Mouse (Mus musculus) midbrain, embryonic 14.5 days (tissue): ENCODE measurements around the gene Clcnkb. TPM values are rescaled to one million over a fixed set of nuclear protein-coding genes. Genes with fewer than 3 reads are reported as not detected.

Experiments used
- ATAC-seq: fragments of 200-750 bp; cut with Nextera tagmentation; 2 replicates; pipeline ENCODE4 v1.8.0; 2017; ENCODE audit warnings: moderate number of reproducible peaks, moderate library complexity; ENCODE audit not compliant: low FRiP score, low TSS enrichment
- DNase-seq: peaks from one replicate; pipeline ENCODE4 v3.0.0-alpha.2; 2015
- H3K27ac ChIP-seq: fragments of 300-500 bp; sonication (generic); replicated peaks from 2 replicates; pipeline ENCODE4 v1.5.1; 2014; ENCODE audit warnings: mild to moderate bottlenecking, low read depth, low read length, moderate library complexity
- H3K27me3 ChIP-seq: fragments of 300-500 bp; sonication (generic); 2 replicates; pipeline ENCODE4 v1.6.1; 2014; ENCODE audit warnings: low read length, control low read depth, mixed read lengths; ENCODE audit not compliant: control insufficient read depth, insufficient read depth
- H3K36me3 ChIP-seq: fragments of 300-500 bp; sonication (generic); 2 replicates; pipeline ENCODE4 v1.6.1; 2014; ENCODE audit warnings: low read length, control low read depth; ENCODE audit not compliant: control insufficient read depth, insufficient read depth
- H3K4me1 ChIP-seq: fragments of 300-500 bp; sonication (generic); 2 replicates; pipeline ENCODE4 v1.6.1; 2014; ENCODE audit warnings: mild to moderate bottlenecking, antibody characterized with exemption, low read length, control low read depth; ENCODE audit not compliant: control insufficient read depth, insufficient read depth
- H3K4me2 ChIP-seq: fragments of 300-500 bp; sonication (generic); 2 replicates; pipeline ENCODE4 v1.6.1; 2014; ENCODE audit warnings: mild to moderate bottlenecking, low read length, moderate library complexity
- H3K4me3 ChIP-seq: fragments of 300-500 bp; sonication (generic); replicated peaks from 2 replicates; pipeline ENCODE4 v1.5.1; 2014; ENCODE audit warnings: low read depth, low read length
- H3K9ac ChIP-seq: fragments of 300-500 bp; sonication (generic); replicated peaks from 2 replicates; pipeline ENCODE4 v1.6.1; 2014; ENCODE audit warnings: mild to moderate bottlenecking, low read length, moderate library complexity
- H3K9me3 ChIP-seq: fragments of 300-500 bp; sonication (generic); 2 replicates; pipeline ENCODE4 v1.6.1; 2016; ENCODE audit warnings: low read length, control low read depth, mixed read lengths; ENCODE audit not compliant: control insufficient read depth
- WGBS: fragments of 180-500 bp; shearing (Covaris S2); extraction: QIAGEN DNeasy Blood & Tissue Kit; methylation state at CpG from one replicate; pipeline ENCODE4 v1.1.7; 2014; 5-methylcytosine and 5-hydroxymethylcytosine counted together
- polyA plus RNA-seq: library from polyadenylated mRNA; unstranded; fragments of >200 nt; fragmentation: Nextera tagmentation; extraction: Ambion mirVana; gene quantifications from 2 replicates; pipeline ENCODE4 v1.2.1, GENCODE M21; 2014

Clcnkb gene
- polyA plus RNA-seq, 1 experiment from 2014 or later = not detected

DNA sequence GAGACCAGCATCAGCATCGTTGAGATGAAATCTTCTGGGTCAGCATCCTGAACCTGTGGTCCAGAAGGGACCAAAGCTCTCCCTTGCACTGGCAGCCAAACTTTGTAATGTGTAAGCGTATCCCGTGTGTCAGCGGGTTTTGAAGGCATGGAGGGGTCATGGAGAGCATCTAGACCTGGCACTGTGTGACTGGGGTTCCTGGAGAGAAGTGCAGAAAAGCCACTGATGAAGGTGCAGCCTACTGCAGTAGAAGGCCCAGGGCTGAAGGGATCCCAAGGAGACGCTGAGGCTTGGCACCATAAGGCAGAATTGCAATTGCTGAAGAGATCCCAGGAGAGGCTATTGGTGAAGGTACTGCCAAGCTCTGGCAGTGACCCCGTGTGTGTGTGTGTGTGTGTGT is 13.6 kb upstream of the Clcnkb start:
- Histone ChIP-seq H3K27ac (no peak overlapping the region), H3K4me1 (0 out of 2 replicates have a peak, but pooled peaks cover 6% of the 10 kb centered on the region), H3K27me3 (0 out of 2 replicates have a peak, but pooled peaks cover 4% of the 10 kb centered on the region), H3K4me3 (no peak overlapping the region), H3K9ac (no peak overlapping the region), H3K9me3 (no peaks in the 10 kb centered on the region), H3K36me3 (no peaks in the 10 kb centered on the region), H3K4me2 (no peak overlapping the region)
- 86% methylated on average over 6 of the region's 6 CpGs for WGBS
- ATAC-seq (no peak), DNase-seq (no peak)

DNA sequence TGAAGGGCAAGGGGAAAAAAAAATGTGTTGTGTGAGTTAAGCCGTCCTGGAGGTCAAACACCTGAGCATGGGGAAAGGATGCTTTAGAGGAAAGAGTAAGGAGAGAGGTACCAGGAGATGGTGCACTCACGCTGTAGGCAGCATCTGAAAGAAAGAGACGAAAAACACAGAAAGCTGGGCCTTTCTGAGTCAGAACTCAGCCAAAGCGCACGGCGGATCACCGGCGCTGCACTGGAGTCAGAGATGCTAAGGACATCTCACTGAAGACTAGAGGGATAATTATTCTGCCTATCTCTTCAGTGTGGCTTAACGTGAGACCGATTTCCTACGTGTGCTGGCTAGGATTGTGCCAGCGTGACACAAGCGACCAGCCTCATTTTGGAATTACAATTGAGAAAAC is 12.1 kb upstream of the Clcnkb start:
- Histone ChIP-seq H3K27me3 (0 out of 2 replicates have a peak, but pooled peaks cover 4% of the 10 kb centered on the region), H3K36me3 (no peaks in the 10 kb centered on the region), H3K27ac (no peak overlapping the region), H3K4me1 (0 out of 2 replicates have a peak, but pooled peaks cover 6% of the 10 kb centered on the region), H3K9ac (no peak overlapping the region), H3K9me3 (no peaks in the 10 kb centered on the region), H3K4me2 (no peak overlapping the region), H3K4me3 (no peak overlapping the region)
- DNase-seq (no peak), ATAC-seq (no peak)
- 84% methylated on average over 13 of the region's 13 CpGs for WGBS

DNA sequence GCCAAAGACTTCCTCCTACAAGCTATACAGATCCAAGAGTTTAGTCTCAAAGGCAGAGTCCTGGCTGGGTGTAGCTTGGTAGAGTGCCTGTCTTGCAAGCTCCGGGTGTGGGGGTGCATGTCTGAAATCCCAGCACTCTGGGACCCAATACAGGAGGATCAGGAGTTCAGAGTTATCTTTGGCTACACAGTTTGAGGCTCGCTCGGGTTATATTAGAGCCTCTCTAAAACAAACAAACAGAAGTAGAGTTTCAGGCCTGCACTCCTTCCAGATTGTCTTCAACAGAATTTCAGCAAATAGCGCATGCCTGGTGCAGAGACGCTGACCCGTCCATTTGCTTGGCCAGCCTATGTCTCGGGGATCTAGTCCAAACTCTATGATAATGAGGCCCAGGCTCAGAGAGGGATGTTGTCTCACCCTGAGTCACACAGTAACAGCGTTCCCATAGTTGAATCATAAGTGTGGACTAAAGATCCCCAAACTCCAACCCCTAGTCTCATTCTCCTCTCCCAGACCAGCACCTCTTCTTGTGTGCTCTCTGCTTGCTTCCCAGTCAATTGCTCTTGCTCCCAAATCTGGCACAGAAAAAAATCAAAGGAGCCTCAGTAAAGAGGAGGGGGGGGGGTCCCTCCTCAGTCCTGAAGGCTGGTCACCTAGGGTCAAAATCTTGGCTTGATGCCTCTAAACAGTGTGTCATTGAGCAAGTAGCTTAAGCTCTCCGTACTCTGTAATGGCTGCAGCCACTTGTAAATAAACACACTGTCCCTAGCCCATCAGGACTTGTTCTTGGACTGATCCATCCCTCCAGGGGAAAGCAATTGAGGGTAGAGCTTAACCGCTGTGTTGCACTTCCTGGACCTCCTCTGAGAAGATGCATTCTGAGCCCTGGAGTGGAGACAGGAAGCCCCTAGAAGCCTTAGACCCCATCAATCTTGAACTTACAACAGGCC is 11.3 kb upstream of the Clcnkb start:
- ATAC-seq = no peak
- no peak for DNase-seq
- Histone ChIP-seq H3K36me3 (no peaks in the 10 kb centered on the region), H3K4me1 (0 out of 2 replicates have a peak, but pooled peaks cover 6% of the 10 kb centered on the region), H3K9ac (no peak overlapping the region), H3K4me3 (no peak overlapping the region), H3K27ac (no peak overlapping the region), H3K4me2 (no peak overlapping the region), H3K9me3 (no peaks in the 10 kb centered on the region), H3K27me3 (0 out of 2 replicates have a peak, but pooled peaks cover 4% of the 10 kb centered on the region)
- WGBS = 86% methylated on average over 10 of the region's 10 CpGs

DNA sequence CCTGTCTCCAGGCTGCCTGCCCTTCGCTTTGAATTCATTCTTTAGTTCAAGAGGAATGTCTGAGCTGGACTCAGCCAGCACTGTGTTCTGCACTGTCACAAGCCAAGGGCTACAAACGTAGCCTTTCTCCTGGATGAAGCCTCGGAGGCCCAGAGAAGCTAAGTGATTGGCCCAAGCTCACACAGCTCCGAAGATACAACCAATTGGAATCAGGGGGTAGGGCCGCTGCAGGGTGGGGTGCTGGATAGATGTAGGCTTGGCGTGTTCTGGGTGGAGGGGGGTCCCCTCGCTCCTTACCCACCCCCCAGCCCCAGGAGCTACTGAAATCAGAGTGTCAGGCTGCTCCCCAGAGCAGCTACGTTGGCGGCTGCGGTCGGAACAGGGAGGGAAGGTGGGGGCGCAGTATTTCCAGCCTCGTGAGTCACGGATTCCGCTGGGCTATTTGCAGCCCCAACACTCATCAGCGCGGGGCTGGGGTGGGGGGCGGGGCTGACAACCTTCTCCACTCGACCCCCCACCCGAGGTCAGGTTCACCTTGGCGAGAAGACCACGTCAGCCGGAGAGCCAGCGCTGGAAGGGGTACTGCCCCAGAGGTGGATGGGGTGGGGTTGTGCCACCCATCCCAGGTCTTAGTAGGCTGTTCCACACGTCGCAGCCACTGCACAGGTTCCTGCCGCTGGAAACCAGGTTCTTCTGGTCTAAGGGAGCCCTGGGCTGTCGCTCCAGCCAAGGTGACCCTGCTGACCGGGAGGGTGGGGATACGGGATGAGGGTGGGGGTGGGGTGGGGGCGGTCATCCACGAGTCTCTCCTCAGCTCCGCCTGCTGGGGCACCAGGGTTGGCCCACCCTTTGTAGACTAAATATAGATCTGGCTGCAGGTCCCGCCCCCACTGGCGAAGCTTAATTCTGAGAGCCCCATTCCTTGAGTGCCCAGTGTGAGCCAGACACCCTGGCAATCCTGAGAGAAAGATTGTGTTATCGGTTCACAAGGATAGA is 10.0 kb upstream of the Clcnkb start:
- Histone ChIP-seq H3K36me3 (no peaks in the 10 kb centered on the region), H3K4me1 (0 out of 2 replicates have a peak, but pooled peaks cover 6% of the 10 kb centered on the region), H3K9ac (peak overlapping the region; percentile 61), H3K27me3 (0 out of 2 replicates have a peak, but pooled peaks cover 4% of the 10 kb centered on the region), H3K4me3 (peak overlapping the region; percentile 40), H3K27ac (no peak overlapping the region), H3K9me3 (no peaks in the 10 kb centered on the region), H3K4me2 (peak overlapping the region; percentile 66)
- peak; percentile 81 for ATAC-seq
- DNase-seq = peak; percentile 77
- WGBS = 6% methylated on average over 36 of the region's 36 CpGs

DNA sequence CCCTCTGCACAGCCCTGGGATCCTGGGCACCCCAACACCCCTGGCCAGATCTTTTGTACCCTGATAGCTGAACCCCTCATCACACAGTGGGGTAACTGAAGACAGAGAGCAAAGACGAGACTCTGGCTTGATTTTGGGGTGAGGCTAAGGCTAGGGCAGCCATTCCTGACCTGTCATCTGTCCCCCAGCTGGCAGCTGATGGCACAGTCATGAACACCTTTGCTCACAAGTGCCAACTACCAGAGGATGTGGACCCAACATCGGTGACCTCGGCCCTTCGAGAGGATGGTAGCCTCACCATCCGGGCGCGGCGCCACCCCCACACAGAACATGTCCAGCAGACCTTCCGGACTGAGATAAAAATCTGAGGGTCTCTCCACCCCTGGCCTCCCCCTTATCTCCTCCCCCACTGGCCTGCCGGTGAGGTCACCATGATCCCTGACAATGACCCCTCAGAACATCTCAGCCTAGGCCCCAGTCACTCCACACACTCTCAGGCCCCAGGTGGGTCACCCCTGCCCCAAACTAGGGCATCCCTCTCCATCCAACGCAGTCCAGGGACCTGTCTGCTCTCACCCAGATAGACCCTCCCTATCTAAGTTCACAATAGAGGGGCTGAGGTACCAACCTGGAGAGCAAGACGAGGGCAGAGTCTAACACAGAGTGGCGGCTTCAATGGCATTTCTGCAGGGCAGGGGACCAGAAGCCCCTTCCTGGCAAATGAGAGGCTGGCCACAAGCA is 8.0 kb upstream of the Clcnkb start:
- H3K4me1 ChIP-seq = 0 out of 2 replicates have a peak, but pooled peaks cover 6% of the 10 kb centered on the region
- WGBS = 87% methylated on average over 13 of the region's 13 CpGs
- ATAC-seq (no peak), DNase-seq (no peak)
- H3K27me3 ChIP-seq = 0 out of 2 replicates have a peak, but pooled peaks cover 4% of the 10 kb centered on the region
- no peaks in the 10 kb centered on the region for H3K36me3 ChIP-seq
- no peak overlapping the region for H3K4me3 ChIP-seq
- H3K9me3 ChIP-seq = no peaks in the 10 kb centered on the region
- no peak overlapping the region for H3K27ac ChIP-seq
- H3K4me2 ChIP-seq = no peak overlapping the region
- H3K9ac ChIP-seq = no peak overlapping the region

DNA sequence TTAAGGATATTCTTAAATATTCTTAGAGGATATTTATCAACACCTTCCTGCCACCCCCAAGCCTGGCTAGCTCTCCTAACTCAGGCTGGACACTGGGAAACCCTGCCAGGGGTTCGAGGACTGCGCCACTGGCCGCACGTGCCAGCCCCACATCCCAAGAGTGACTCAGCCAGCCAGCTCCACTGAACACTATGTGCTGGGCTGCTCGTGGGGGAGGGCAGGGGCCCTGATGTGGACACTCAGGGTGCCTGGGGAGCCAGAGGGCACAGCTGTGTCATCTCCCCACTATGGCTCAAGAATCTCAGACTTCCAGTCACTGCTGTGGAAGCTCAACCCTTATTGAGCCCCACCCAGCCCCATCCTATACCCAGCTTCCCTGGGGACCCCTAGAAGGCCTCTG is 7.5 kb upstream of the Clcnkb start:
- H3K4me2 ChIP-seq = no peak overlapping the region
- 0 out of 2 replicates have a peak, but pooled peaks cover 4% of the 10 kb centered on the region for H3K27me3 ChIP-seq
- no peaks in the 10 kb centered on the region for H3K9me3 ChIP-seq
- DNase-seq = no peak
- no peak for ATAC-seq
- H3K9ac ChIP-seq = no peak overlapping the region
- no peaks in the 10 kb centered on the region for H3K36me3 ChIP-seq
- H3K27ac ChIP-seq = no peak overlapping the region
- H3K4me3 ChIP-seq = no peak overlapping the region
- H3K4me1 ChIP-seq = 0 out of 2 replicates have a peak, but pooled peaks cover 6% of the 10 kb centered on the region
- 81% methylated on average over 5 of the region's 5 CpGs for WGBS

DNA sequence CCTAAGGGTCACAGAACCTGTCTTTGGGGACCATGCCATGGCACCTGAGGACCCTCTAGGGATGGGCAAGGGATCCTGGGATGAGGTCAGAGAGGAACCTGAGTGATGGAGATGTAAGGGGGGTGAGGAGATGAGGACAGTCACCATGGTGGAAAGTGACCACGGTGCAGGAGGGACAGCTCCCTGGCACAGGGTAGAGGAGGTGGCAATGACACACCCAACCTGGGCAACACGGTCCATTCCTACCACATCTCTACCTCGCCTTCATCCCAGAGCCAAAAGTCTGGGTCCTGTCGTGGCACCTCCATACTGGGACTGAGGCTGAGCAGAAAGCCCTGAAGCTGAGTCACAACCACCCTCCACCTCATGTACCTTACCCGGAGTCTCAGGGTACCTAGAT is 7.0 kb upstream of the Clcnkb start:
- no peak for ATAC-seq
- Histone ChIP-seq H3K9me3 (no peaks in the 10 kb centered on the region), H3K4me3 (no peak overlapping the region)

More for the DNA sequence above, 7.0 kb upstream of the Clcnkb start:
- Histone ChIP-seq H3K27me3 (0 out of 2 replicates have a peak, but pooled peaks cover 4% of the 10 kb centered on the region), H3K36me3 (no peaks in the 10 kb centered on the region), H3K9ac (no peak overlapping the region), H3K4me1 (0 out of 2 replicates have a peak, but pooled peaks cover 6% of the 10 kb centered on the region), H3K27ac (no peak overlapping the region), H3K4me2 (no peak overlapping the region)
- DNase-seq = no peak
- 82% methylated on average over 5 of the region's 5 CpGs for WGBS
